Mouse (Mus musculus) frontal cortex, adult (tissue): Measurements from ENCODE around the gene Gmpr2.

Experiments used
- ATAC-seq: cut with Nextera tagmentation; 2 replicates; pipeline ENCODE4 v1.9.2; 2017; ENCODE audit warnings: mild to moderate bottlenecking, moderate library complexity, mixed read lengths; ENCODE audit not compliant: low TSS enrichment

Gmpr2 gene

GRCm38 (mm10) chr14:55681160-55682117 is 9.7 kb downstream of the Gmpr2 start, which contains the start of gene Tinf2:
Gene Tinf2, minus strand, starts transcription at chr14:55681820.
- peak; percentile 98 for ATAC-seq

GRCm38 (mm10) chr14:55682118-55682493 is 10.4 kb downstream of the Gmpr2 start:
- no peak; the same call in 1 of the 2 replicates for ATAC-seq

GRCm38 (mm10) chr14:55689433-55689832 is 17.7 kb downstream of the Gmpr2 start:
- no peak for ATAC-seq

DNA sequence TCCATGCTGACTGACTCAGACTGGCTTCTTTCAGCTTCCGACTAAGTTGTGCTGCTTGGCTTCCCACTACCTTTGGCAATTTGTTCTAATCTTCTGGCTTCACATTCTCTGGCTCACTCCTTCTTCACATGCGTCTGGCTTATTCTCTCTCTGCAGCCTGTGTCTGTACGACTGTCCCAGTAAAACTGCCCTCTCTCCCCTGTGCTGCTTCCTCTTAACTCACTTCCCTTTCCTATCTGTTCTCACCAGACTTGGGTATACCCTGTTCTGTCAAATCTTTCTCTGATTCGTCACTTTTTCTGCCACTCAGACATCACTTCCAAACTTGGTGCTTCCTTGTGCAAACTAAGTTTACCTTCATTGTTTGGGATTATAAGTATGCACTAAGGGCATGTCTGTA is 25.5 kb downstream of the Gmpr2 start:
- no peak for ATAC-seq

DNA sequence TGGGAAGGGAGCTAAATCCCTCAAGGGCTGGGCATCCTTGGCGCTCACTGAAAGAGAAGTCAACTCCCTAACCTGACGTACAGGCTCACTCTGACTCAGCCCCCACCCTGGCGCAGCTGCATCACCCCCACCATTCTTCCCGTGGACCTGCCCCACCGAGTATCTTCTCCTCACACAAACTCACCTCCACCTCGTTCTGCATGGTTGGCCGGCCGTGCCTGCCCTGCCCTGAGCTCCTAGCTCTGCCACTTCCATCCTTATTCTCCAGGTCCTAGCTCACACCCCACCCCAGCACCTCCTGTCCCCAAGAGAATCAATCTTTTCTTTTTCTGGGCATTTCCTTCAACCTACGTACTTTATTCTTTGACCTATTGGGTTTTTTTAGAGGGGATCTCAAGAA is 29.4 kb downstream of the Gmpr2 start:
- no peak for ATAC-seq

DNA sequence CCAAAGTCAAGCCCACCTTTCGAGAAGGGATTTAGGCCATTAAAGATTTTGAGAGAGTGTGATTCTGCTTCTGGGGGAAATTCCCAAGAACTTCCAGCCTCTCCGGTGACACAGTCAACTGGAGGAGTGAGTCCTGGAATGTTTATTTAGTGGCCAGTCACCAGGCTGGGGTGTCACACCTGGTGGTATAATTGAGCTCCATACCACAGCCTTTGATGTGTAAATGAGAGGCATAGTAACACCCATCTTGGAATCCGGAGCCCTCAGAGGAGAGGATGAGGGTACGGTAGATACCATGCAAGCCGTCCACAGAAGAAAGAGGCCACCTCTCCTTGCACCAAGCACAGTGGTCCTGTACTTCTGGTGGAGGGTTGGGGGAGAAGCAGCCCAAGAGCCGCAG is 31.0 kb downstream of the Gmpr2 start:
- no peak for ATAC-seq

DNA sequence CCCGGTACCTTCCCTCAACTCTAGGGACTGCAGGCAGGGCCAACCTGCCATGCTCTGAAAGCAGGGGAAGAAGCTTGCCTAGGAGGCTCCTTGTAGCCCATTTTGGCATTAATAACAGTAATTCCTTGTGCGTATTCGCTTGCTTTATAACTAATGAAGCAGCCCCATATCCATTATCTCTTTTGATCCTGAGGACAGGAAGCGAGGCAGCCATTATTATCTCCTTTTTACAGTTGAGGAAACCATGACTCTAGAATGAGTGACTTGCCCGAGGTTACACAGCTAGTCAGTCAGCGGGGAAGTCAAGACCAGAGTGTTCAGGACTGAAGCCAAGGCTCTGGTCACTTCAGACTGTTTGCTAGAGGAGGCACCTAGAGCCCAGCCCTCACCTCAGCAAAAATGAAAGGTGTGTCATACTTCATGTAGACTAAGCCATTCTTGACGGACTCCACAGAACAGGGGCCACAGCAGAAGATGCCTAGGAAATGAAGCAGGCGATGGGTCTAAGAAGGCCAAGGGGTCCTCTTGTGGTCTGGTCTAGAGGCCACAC is 34.4 kb downstream of the Gmpr2 start:
- no peak for ATAC-seq

GRCm38 (mm10) chr14:55707397-55707796 is 35.7 kb downstream of the Gmpr2 start:
- no peak for ATAC-seq

DNA sequence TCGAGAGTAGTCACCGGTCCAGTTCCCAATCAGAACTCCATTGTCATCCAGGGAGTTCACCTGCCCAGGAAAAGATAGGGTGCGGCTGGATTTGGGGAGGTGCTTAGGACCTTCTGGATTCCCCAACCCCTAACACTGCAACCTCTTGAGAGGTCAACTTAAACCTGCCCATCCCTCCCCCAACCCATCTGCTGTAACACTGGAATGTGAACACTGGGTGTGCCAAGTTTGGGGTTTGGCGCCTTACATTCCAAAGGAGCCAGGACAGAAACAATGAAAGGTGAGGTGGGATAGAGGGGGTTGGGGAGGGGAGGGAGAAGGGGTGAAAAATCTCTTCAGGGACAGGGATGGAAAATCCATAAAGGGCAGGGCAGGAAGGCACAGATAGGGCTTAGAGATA is 37.8 kb downstream of the Gmpr2 start:
- no peak for ATAC-seq

DNA sequence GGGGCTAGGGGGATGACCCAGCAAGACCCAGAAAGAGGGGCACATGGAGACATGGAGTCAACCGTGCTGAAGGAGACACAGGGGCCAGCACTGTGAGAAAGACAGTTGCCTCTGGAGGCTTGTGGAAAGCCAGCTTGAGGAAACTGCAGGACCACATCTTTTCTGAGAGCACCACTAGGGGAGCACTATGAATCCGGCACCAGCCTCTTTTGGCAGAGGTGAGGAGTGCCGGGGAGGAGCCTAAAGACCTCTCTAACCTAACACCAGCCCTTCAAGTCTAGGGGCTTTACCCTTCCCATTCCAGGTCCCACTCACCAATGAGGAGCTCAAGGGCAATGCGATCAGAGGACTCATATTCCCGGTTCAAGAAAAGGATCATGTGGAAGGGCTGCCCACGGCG is 40.0 kb downstream of the Gmpr2 start:
- ATAC-seq: no peak

GRCm38 (mm10) chr14:55713007-55713728 is 41.4 kb downstream of the Gmpr2 start:
- ATAC-seq: no peak

- no peak for ATAC-seq
Measured at GRCm38 (mm10) chr14:55713729-55714122, 42.0 kb downstream of the Gmpr2 start, which contains the start of gene Tgm1. Gene Tgm1, minus strand, starts transcription at chr14:55713926.

GRCm38 (mm10) chr14:55714893-55715292 is 43.2 kb downstream of the Gmpr2 start:
- ATAC-seq: no peak

DNA sequence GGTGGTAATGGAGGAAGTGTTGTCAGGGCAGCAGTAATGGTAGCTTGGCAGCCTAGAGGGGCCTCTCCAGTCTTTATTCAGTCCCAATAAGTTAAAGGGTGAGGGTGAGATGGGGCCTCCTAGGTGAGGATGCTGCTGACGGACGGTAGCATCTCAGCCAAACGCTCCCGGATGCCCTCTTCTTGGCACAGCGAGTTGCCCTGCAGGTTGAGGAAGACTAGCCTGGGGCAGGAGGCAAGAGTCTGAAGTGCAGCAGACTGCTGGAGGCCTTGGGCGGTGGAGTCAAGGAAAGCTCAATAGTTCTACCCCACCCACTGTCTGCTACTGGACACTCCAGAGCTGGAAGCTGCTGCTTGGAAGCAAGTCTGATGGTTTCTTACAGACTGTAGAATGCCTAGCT is 44.5 kb downstream of the Gmpr2 start:
- ATAC-seq: no peak

GRCm38 (mm10) chr14:55716884-55717283 is 45.1 kb downstream of the Gmpr2 start:
- no peak for ATAC-seq

DNA sequence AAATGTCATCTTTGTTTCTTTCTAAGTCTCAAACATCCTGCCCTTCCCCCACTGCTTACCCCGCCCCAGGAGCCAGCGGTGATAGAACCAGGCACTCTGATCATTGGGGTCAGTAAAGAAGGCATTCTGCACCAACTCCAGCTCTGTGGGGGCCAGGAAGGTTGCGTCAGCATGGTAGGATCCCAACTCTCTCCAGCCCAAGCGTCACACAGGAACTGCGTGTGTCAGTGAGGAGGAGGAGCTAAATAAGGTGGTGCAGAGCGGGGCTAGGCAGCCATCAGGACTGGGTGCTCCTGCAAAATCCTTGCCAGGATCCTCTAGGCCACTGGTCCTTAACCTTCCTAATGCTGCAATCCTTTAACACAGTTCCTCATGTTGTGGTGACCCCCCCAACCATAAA is 48.0 kb downstream of the Gmpr2 start:
- ATAC-seq: no peak

DNA sequence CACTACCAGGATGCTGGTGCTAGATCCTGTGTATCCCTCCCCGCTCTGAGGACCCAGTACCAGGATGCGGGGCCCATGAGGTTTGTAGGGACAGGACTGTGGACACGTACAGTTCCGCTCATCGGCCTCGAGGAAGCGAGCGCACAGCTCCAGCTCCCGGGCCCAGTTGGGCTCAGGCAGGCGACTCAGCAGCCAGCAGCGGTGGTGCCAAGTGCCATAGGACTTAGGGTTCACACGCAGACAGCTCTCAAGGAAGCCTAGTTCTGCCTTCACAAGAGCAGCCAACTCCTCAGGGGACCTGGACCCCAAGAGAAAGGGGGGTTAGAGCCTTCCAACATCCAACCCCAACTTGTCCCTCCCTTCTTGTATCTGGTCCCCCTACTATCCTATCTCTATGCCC is 48.9 kb downstream of the Gmpr2 start:
- ATAC-seq: no peak

DNA sequence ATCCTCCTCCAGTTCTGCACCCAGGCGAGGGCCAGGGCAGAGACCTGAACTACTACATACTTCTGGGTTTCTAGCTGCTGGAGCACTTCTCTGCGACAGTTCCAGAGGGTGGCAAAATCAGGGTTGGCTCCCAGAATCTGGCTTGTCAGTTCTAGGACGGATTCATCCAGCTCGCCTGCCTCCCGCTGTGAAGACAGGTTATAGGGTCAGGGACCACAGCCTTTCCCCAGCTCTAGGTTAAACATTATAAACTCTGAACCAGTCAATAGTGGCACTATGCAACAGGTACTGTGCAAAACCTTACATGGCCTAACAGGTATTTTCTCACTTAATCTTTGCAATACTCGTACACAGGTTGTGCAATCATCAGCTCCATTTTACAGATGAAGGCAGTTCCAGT is 49.3 kb downstream of the Gmpr2 start:
- ATAC-seq: no peak

GRCm38 (mm10) chr14:55721700-55722437 is 50.1 kb downstream of the Gmpr2 start, which contains the start of gene Rabggta:
Gene Rabggta, minus strand, starts transcription at chr14:55722263.
- ATAC-seq: peak; percentile 90

DNA sequence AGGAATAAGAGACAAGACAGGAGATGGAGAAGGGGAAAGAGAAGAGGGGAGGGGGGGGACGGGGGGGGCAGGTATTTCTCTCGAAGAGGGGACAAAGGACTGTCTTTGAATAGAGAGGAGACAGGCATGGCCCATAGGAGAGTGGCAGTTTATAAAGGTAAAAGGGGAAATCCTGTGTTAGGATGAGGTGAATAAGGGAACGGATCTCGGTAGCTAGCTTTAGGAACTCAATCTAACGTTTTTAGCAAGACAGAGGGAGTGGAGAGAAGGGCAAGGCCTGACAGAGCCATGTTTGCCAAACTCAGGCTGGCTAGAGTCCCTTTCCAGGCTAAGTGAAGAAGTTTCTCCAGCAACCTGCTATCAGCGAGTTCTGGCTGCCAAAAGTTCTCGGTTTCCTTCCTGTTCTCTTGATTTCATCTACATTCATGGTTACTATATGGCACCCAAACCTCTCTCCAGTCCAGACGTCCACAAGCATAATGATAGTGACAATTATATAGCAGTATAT is 50.8 kb downstream of the Gmpr2 start:
- no peak for ATAC-seq

- ATAC-seq: no peak
Measured at GRCm38 (mm10) chr14:55723433-55723832, 51.7 kb downstream of the Gmpr2 start.
